Mouse (Mus musculus): Measurements from ENCODE around the gene Nup50. TPM values are rescaled to one million over a fixed set of nuclear protein-coding genes. Genes with fewer than 3 reads are reported as not detected.

Nup50 gene
- total and polyA plus RNA-seq, 3 experiments = 54.7 to 98.4 TPM; not detected in 1

- peaks cover 5% of the 10 kb centered on the region for H3K79me2 ChIP-seq (ENCODE audit: control insufficient read depth, insufficient read depth, low read length, poor library complexity)
- H3K27ac ChIP-seq (ENCODE audit: control insufficient read depth, low read depth, low read length) = no peak within 1 kb of the TSS
- 0 out of 2 replicates have a peak, but pooled peaks have one; percentile 13 for TF ChIP-seq TCF12 (IDR thresholded peaks at IDR 0.05; ENCODE audit: low read depth, low read length)
- TF ChIP-seq HCFC1 (IDR thresholded peaks at IDR 0.05; ENCODE audit: low read depth, low read length) = 0 out of 2 replicates have a peak, but pooled peaks have one; percentile 42
- TF ChIP-seq CTCF (IDR thresholded peaks at IDR 0.05 in 2 of 3, conservative IDR thresholded peaks at IDR 0.05 in 1 of 3; ENCODE audit: control insufficient read depth in 1 of 3, insufficient read depth in 1 of 3, low read depth in 2 of 3, low read length in 3 of 3, poor library complexity in 1 of 3, severe bottlenecking in 1 of 3) = no peak
- 0 out of 2 replicates have a peak, but pooled peaks have one; percentile 41 for TF ChIP-seq MAZ (IDR thresholded peaks at IDR 0.05; ENCODE audit: low read depth, low read length)
- TF ChIP-seq SIN3A (IDR thresholded peaks at IDR 0.05; ENCODE audit: low read length) = peak; percentile 50
- no peak for TF ChIP-seq RCOR1 (IDR thresholded peaks at IDR 0.05; ENCODE audit: low read depth, low read length)
- peak; percentile 39 to 74; a peak in 3 of 4 replicates for TF ChIP-seq POLR2A (IDR thresholded peaks at IDR 0.05; ENCODE audit: control insufficient read depth in 1 of 2, insufficient read depth in 1 of 2, low read depth in 1 of 2, low read length in 2 of 2, poor library complexity in 1 of 2)
- peak; percentile 34; the same call in 1 of the 2 replicates for TF ChIP-seq NELFE (IDR thresholded peaks at IDR 0.05; ENCODE audit: low read depth, low read length)
- peak; percentile 96 for DNase-seq (ENCODE audit: low read depth, low spot score)
- H3K4me1 ChIP-seq (ENCODE audit: control insufficient read depth in 1 of 2, insufficient read depth in 2 of 2, low read length in 2 of 2) = peaks cover 0 to 14% of the 10 kb centered on the region in 2 experiments; a peak in 2 of 4 replicates
- H3K9ac ChIP-seq (ENCODE audit: control insufficient read depth, low read depth, low read length, poor library complexity, severe bottlenecking) = peak within 1 kb of the TSS; percentile 81
- H3K36me3 ChIP-seq (ENCODE audit: control insufficient read depth in 1 of 2, insufficient read depth in 2 of 2, low read length in 2 of 2) = peaks cover 0 to 7% of the 10 kb centered on the region in 2 experiments; a peak in 2 of 4 replicates
- no peaks in the 10 kb centered on the region for H3K27me3 ChIP-seq (ENCODE audit: control insufficient read depth in 1 of 2, insufficient read depth in 2 of 2, low read length in 2 of 2)
- no peaks in the 10 kb centered on the region for H3K9me3 ChIP-seq (replicated peaks; ENCODE audit: insufficient read depth, low read length)
- H3K4me3 ChIP-seq (ENCODE audit: control insufficient read depth in 1 of 2, insufficient read depth in 1 of 2, low read depth in 2 of 2, low read length in 2 of 2) = peak within 1 kb of the TSS; percentile 75
Observed at GRCm38 (mm10) chr15:84987874-84988825, 64.9 kb downstream of the Nup50 start, which contains the start of gene 5031439G07Rik. Gene 5031439G07Rik, minus strand, starts transcription at chr15:84988551.

- DNase-seq (ENCODE audit: low read depth, low spot score) = no peak
- Histone ChIP-seq H3K36me3 (ENCODE audit: control insufficient read depth in 1 of 2, insufficient read depth in 2 of 2, low read length in 2 of 2) (peaks cover 0 to 7% of the 10 kb centered on the region in 2 experiments; a peak in 2 of 4 replicates), H3K4me3 (ENCODE audit: control insufficient read depth in 1 of 2, insufficient read depth in 1 of 2, low read depth in 2 of 2, low read length in 2 of 2) (no peak overlapping the region), H3K27ac (ENCODE audit: control insufficient read depth, low read depth, low read length) (no peak overlapping the region), H3K79me2 (ENCODE audit: control insufficient read depth, insufficient read depth, low read length, poor library complexity) (peaks cover 5% of the 10 kb centered on the region), H3K9me3 (replicated peaks; ENCODE audit: insufficient read depth, low read length) (no peaks in the 10 kb centered on the region), H3K9ac (ENCODE audit: control insufficient read depth, low read depth, low read length, poor library complexity, severe bottlenecking) (no peak overlapping the region), H3K4me1 (ENCODE audit: control insufficient read depth in 1 of 2, insufficient read depth in 2 of 2, low read length in 2 of 2) (peaks cover 0 to 14% of the 10 kb centered on the region in 2 experiments; a peak in 2 of 4 replicates), H3K27me3 (ENCODE audit: control insufficient read depth in 1 of 2, insufficient read depth in 2 of 2, low read length in 2 of 2) (no peaks in the 10 kb centered on the region)
- TF ChIP-seq BHLHE40 (IDR thresholded peaks at IDR 0.05; ENCODE audit: borderline replicate concordance, low read depth, low read length) (no peak), EP300 (IDR thresholded peaks at IDR 0.05; ENCODE audit: low read depth in 1 of 2, low read length in 2 of 2) (no peak), TAL1 (IDR thresholded peaks at IDR 0.05; ENCODE audit: low read length) (no peak), MXI1 (IDR thresholded peaks at IDR 0.05; ENCODE audit: low read depth, low read length) (no peak), E2F4 (IDR thresholded peaks at IDR 0.05; ENCODE audit: borderline replicate concordance, low read depth, low read length) (no peak), MAX (IDR thresholded peaks at IDR 0.05; ENCODE audit: low read length) (no peak), CHD1 (IDR thresholded peaks at IDR 0.05; ENCODE audit: low read depth, low read length) (no peak), KAT2A (conservative IDR thresholded peaks at IDR 0.05; ENCODE audit: low read depth, low read length) (no peak), MAFK (IDR thresholded peaks at IDR 0.05; ENCODE audit: borderline replicate concordance, low read depth, low read length) (no peak), SMC3 (IDR thresholded peaks at IDR 0.05; ENCODE audit: low read depth, low read length) (no peak), MEF2A (IDR thresholded peaks at IDR 0.05; ENCODE audit: extremely low read depth, insufficient replicate concordance, low read depth, low read length, poor library complexity, severe bottlenecking) (no peak)
Observed at GRCm38 (mm10) chr15:84989098-84989497, 65.9 kb downstream of the Nup50 start.
